Mouse (Mus musculus): ENCODE measurements at regions not wholly inside any gene's neighbourhood (a gene's known extent, or its start where the extent isn't known, plus 50 kb on each side); places are given as distances from the start of the nearest gene placed in this dataset.

DNA sequence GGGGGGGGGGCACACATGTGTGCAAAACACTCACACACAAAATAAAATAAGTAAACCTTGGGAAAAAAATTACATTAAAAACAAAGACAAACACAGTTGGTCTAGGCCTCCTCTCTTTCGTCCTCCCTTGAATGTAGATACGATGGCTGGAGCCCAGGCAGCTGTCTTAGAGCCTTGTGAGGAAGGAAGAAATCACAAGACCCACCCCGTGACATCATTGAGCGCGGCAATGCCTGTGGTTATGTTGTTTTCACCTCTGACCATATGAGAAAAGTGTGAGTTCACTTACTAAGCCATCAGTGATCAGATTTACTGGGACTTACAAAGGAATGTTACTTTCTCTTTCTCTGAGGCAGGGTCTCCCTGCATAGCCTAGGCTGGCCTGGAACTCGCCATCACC lies 64.8 kb upstream of the Slc6a6 start:
- DNase-seq (ENCODE audit: low spot score) = no peak

DNA sequence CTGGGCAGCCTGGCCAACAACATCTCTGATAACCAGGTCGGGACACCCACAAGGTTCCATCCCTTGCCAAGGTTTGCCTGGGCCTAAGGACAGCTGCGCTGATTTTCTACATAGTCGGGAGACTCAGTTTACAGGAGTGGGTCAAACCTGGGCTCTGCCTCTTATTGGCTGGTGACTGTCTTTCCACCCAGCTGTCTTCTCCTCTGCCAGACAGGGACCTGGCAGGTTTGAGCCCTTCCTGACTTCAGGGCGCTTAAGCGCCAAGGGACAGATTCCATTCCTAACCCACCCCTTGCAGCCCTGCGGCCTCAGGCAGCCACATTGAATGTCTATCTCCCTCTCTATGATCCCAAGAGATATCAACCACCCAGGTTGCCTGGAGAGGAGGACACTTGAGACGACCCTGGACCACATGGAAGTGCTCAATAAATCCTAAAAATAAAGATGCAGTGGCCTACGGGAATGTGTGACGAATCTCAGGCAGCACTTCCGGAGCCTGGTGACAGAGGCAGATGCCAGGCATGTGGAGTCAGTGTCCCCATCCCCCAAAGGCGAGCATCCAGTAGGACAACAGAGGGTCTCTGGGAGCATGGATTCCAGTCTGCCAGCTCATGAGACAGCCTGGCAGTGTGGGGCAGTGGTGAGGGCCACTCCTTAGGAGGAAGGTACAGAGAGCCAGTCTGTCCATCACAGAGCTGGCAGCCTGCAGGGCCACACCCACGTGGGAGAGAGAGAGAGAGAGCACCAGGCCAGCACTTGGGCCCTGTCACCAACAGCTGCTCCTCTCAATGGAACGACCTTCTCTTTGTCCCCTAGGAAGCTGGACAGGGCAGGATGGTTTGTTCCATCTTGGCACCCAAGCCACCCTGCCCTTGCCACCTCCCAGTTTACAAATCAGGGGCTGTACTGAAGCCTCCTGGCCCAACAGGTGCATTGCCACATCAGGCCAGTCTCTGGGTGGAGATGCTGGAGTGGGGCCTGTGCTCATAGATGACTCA lies 63.8 kb upstream of the Slc6a6 start:
- DNase-seq (ENCODE audit: low spot score) = no peak

DNA sequence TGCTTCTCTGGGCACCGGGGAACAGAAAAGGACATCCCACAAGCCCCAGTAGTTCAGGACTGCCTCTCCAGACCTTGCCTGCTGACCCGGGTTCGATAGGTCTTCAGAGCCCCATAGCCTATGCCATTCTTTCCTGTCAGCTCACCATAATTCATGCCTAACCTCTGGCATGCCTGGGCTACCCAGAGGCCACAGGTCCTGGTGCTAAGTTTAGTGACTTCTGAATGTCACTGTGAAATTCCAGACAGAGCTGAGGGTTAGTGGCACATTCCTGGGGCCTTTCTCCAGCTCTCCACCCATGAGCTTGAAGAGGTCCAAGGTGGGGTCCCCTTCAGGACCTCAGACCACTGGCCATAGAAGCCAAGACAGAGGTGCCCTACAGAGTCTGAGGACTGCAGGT lies 62.4 kb upstream of the Slc6a6 start:
- DNase-seq (ENCODE audit: low spot score) = no peak

DNA sequence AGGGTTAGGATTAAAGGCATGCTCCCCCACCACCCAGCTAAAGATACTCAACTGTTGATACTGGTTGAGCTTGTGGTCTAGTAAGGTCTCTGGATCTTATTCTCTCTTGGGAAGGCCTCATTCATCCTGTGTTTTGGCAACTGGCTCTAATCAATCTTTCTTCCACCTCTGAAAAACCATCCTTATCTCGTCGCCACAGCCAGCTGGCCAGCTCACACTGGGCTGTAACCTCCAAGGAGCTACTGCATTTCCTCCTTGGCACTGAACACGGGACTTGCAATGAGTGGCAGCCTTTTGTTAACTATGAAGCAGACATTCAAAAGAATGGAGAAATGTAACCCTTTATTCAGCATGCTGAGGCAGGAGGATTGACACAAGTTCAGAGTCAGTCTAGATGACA lies 61.4 kb upstream of the Slc6a6 start:
- DNase-seq (ENCODE audit: low spot score) = no peak

DNA sequence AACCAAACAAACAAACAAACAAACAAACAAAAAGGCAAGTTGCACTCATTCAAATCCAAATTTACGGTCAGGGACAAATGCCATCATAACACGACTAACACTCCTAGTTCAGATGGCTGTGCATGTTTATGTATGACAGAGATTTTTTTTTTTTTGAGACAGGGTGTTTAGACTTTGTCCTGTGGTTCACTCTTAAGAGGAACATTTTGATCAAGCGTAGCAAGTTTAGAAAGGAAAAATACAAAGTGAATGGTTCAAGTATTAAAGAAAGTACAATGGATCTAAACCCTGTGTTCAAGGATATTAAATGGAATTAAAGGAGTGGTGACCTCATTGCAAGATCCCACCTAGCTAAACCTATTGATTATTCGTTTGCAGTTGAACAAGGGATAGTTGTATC lies 60.2 kb upstream of the Slc6a6 start:
- DNase-seq (ENCODE audit: low spot score) = no peak

DNA sequence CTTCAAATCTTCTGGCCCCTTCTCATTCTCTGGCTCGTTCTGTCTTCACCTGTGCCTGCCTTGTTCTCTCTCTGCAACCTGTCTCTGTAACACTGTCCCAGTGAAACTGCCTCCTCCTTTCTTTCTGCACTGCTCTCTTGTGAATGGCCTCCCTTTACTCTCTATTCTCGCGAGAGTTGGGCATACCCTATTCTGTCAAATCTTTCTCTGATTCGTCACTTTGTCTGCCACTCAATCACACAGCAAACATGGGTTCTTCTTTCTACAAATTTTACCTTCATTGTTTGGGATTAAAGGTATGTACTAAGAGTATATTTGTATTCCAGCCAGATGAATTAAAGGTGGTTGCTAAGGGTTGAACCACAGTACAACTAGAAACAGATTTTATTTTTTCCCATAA lies 54.6 kb upstream of the Slc6a6 start:
- DNase-seq (ENCODE audit: low spot score) = no peak

DNA sequence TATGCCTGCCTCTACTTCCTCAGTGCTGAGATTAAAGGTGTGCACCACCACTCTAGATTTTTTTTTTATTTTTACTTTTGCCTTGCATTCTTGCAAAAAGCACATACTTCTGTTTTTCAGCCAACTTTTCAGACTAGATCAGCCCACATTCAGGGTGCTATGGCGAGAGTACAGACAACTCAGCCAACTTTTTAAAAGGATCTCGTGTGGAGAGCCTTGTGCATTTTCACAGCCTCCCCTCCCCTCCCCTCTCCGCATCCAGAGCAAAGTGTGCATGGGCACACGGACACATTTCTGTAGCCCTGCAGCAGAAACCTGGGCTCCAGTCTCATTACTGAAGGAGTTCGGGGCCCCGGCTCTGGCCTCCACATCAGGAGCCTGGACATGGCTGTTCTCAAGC lies 52.6 kb upstream of the Slc6a6 start:
- DNase-seq (ENCODE audit: low spot score) = no peak
